Mouse (Mus musculus): ENCODE measurements around the gene Cdc20b. TPM values are rescaled to one million over a fixed set of nuclear protein-coding genes. Genes with fewer than 3 reads are reported as not detected.

Cdc20b gene
- total and polyA plus RNA-seq, 3 experiments = not detected

- no peak for TF ChIP-seq ETS1 (IDR thresholded peaks at IDR 0.05; ENCODE audit: low read depth, low read length)
- TF ChIP-seq USF1 (IDR thresholded peaks at IDR 0.05; ENCODE audit: low read depth, low read length) = no peak
- TF ChIP-seq GABPA (IDR thresholded peaks at IDR 0.05; ENCODE audit: low read depth, low read length) = no peak
- no peak for TF ChIP-seq BHLHE40 (IDR thresholded peaks at IDR 0.05; ENCODE audit: borderline replicate concordance, low read depth, low read length)
- no peak for TF ChIP-seq CTCF (IDR thresholded peaks at IDR 0.05 in 2 of 3, conservative IDR thresholded peaks at IDR 0.05 in 1 of 3; ENCODE audit: control insufficient read depth in 1 of 3, insufficient read depth in 1 of 3, low read depth in 2 of 3, low read length in 3 of 3, poor library complexity in 1 of 3, severe bottlenecking in 1 of 3)
- no peak for TF ChIP-seq RCOR1 (IDR thresholded peaks at IDR 0.05; ENCODE audit: low read depth, low read length)
- no peak for TF ChIP-seq MAFK (IDR thresholded peaks at IDR 0.05; ENCODE audit: borderline replicate concordance, low read depth, low read length)
- TF ChIP-seq MEF2A (IDR thresholded peaks at IDR 0.05; ENCODE audit: extremely low read depth, insufficient replicate concordance, low read depth, low read length, poor library complexity, severe bottlenecking) = no peak
- no peak for TF ChIP-seq MXI1 (IDR thresholded peaks at IDR 0.05; ENCODE audit: low read depth, low read length)
- no peak for TF ChIP-seq MAX (IDR thresholded peaks at IDR 0.05; ENCODE audit: low read length)
- TF ChIP-seq KAT2A (conservative IDR thresholded peaks at IDR 0.05; ENCODE audit: low read depth, low read length) = no peak
- no peak for TF ChIP-seq ZKSCAN1 (IDR thresholded peaks at IDR 0.05; ENCODE audit: low read depth, low read length)
- no peak for TF ChIP-seq EP300 (IDR thresholded peaks at IDR 0.05; ENCODE audit: low read depth in 1 of 2, low read length in 2 of 2)
- no peak for TF ChIP-seq NRF1 (IDR thresholded peaks at IDR 0.05; ENCODE audit: insufficient read depth, low read depth, low read length, poor library complexity, severe bottlenecking)
- TF ChIP-seq GATA1 (IDR thresholded peaks at IDR 0.05; ENCODE audit: low read depth, low read length) = no peak
- TF ChIP-seq ZNF384 (IDR thresholded peaks at IDR 0.05; ENCODE audit: low read depth, low read length) = no peak
- TF ChIP-seq TBP (IDR thresholded peaks at IDR 0.05; ENCODE audit: low read depth, low read length) = no peak
- TF ChIP-seq SIN3A (IDR thresholded peaks at IDR 0.05; ENCODE audit: low read length) = no peak
- no peak for DNase-seq (ENCODE audit: low read depth, low spot score)
- Histone ChIP-seq H3K4me1 (ENCODE audit: control insufficient read depth in 1 of 2, insufficient read depth in 2 of 2, low read length in 2 of 2) (no peaks in the 10 kb centered on the region), H3K4me3 (ENCODE audit: control insufficient read depth in 1 of 2, insufficient read depth in 1 of 2, low read depth in 2 of 2, low read length in 2 of 2) (no peak overlapping the region), H3K27ac (ENCODE audit: control insufficient read depth, low read depth, low read length) (no peak overlapping the region), H3K9ac (ENCODE audit: control insufficient read depth, low read depth, low read length, poor library complexity, severe bottlenecking) (no peak overlapping the region), H3K9me3 (replicated peaks; ENCODE audit: insufficient read depth, low read length) (no peaks in the 10 kb centered on the region), H3K27me3 (ENCODE audit: control insufficient read depth in 1 of 2, insufficient read depth in 2 of 2, low read length in 2 of 2) (no peaks in the 10 kb centered on the region), H3K79me2 (ENCODE audit: control insufficient read depth, insufficient read depth, low read length, poor library complexity) (no peaks in the 10 kb centered on the region), H3K36me3 (ENCODE audit: control insufficient read depth in 1 of 2, insufficient read depth in 2 of 2, low read length in 2 of 2) (no peaks in the 10 kb centered on the region)
Observed at GRCm38 (mm10) chr13:112989541-112989940, 45.4 kb upstream of the Cdc20b start.

DNA sequence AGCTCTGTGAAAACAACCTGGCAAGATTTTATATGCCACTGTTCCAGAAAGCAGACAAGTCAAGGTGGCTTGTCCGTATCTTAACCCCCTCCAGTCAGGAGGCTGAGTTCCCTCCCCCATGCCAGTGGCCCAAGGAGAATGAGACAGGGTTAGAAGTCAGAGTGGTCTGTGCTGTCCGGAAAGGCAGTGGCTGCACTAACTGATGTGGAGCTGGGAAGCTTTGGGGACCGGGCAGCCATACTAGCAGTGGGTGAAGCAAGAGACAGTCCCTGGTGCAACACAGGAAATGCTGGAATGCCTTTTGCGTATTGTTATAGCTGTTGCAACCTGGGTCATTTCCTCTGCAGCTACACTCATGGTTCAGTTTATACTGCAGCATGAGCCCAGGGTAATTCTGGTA is 44.6 kb upstream of the Cdc20b start:
- H3K4me3 ChIP-seq (ENCODE audit: control insufficient read depth in 1 of 2, insufficient read depth in 1 of 2, low read depth in 2 of 2, low read length in 2 of 2) = no peak overlapping the region
- no peaks in the 10 kb centered on the region for H3K79me2 ChIP-seq (ENCODE audit: control insufficient read depth, insufficient read depth, low read length, poor library complexity)
- no peak for DNase-seq (ENCODE audit: low read depth, low spot score)
- H3K36me3 ChIP-seq (ENCODE audit: control insufficient read depth in 1 of 2, insufficient read depth in 2 of 2, low read length in 2 of 2) = no peaks in the 10 kb centered on the region
- H3K9me3 ChIP-seq (replicated peaks; ENCODE audit: insufficient read depth, low read length) = no peaks in the 10 kb centered on the region
- no peaks in the 10 kb centered on the region for H3K4me1 ChIP-seq (ENCODE audit: control insufficient read depth in 1 of 2, insufficient read depth in 2 of 2, low read length in 2 of 2)
- no peaks in the 10 kb centered on the region for H3K27me3 ChIP-seq (ENCODE audit: control insufficient read depth in 1 of 2, insufficient read depth in 2 of 2, low read length in 2 of 2)
- H3K9ac ChIP-seq (ENCODE audit: control insufficient read depth, low read depth, low read length, poor library complexity, severe bottlenecking) = no peak overlapping the region
- no peak for TF ChIP-seq JUND (IDR thresholded peaks at IDR 0.05; ENCODE audit: low read depth, low read length)
- no peak for TF ChIP-seq ELF1 (IDR thresholded peaks at IDR 0.05; ENCODE audit: low read depth, low read length)
- TF ChIP-seq POLR2AphosphoS2 (IDR thresholded peaks at IDR 0.05; ENCODE audit: low read length) = no peak
- no peak for TF ChIP-seq TCF12 (IDR thresholded peaks at IDR 0.05; ENCODE audit: low read depth, low read length)
- no peak for TF ChIP-seq ZKSCAN1 (IDR thresholded peaks at IDR 0.05; ENCODE audit: low read depth, low read length)
- TF ChIP-seq ZC3H11A (IDR thresholded peaks at IDR 0.05; ENCODE audit: low read depth, low read length) = no peak
- no peak for TF ChIP-seq ZNF384 (IDR thresholded peaks at IDR 0.05; ENCODE audit: low read depth, low read length)
- TF ChIP-seq USF1 (IDR thresholded peaks at IDR 0.05; ENCODE audit: low read depth, low read length) = no peak
- no peak for TF ChIP-seq CHD2 (IDR thresholded peaks at IDR 0.05; ENCODE audit: low read length)
- no peak for TF ChIP-seq USF2 (IDR thresholded peaks at IDR 0.05; ENCODE audit: borderline replicate concordance in 1 of 2, insufficient read depth in 1 of 2, low read depth in 1 of 2, low read length in 2 of 2)
- no peak for TF ChIP-seq EP300 (IDR thresholded peaks at IDR 0.05; ENCODE audit: low read depth in 1 of 2, low read length in 2 of 2)
- no peak for TF ChIP-seq MAZ (IDR thresholded peaks at IDR 0.05; ENCODE audit: low read depth, low read length)
- TF ChIP-seq ETS1 (IDR thresholded peaks at IDR 0.05; ENCODE audit: low read depth, low read length) = no peak
- TF ChIP-seq RAD21 (IDR thresholded peaks at IDR 0.05; ENCODE audit: low read depth, low read length) = no peak
- H3K27ac ChIP-seq (ENCODE audit: control insufficient read depth, low read depth, low read length) = no peak overlapping the region

All from MEL (cell line).